Mouse (Mus musculus): ENCODE measurements around the gene Arhgap27. TPM values are rescaled to one million over a fixed set of nuclear protein-coding genes. Genes with fewer than 3 reads are reported as not detected.

Gene Arhgap27
- total RNA-seq, 2 experiments from 2014 or later: 10.8 to 14.0 TPM

DNA sequence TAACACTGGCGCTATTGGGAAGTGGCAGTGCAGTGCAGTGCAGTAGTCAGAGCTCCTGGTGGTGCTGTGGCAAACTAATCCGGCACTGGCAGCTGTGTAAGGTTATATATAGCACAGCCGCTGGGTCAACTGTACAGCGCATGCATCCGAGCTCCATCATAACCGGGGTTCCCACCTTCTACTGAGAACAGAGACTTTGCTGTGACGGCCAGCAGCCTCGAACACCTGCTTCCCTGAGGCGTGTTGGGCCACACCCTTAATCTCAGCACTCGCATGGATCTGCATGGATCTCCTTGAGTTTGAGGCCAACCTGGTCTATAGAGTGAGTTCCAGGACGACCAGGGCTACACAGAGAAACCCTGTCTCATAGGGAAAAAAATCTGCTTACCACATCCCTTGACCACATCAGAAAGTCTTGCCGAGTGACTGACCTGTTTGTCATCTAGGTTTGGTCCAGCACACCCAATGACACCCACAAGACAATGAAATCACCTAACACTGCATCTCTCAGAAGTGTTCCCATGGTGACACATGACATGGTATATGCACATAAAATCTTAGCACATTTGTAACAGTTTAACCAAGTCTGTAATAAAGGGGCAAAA, 12.7 kb downstream of the Arhgap27 start:
- no peak for DNase-seq (ENCODE audit: extremely low spot score in 1 of 2, low spot score in 2 of 2)
- no peak for TF ChIP-seq CTCF (IDR thresholded peaks at IDR 0.05)
- Histone ChIP-seq H3K4me3 (no peak overlapping the region), H3K27ac (no peak overlapping the region)
- intact Hi-C loops (cut with DNase I): no loop called here

DNA sequence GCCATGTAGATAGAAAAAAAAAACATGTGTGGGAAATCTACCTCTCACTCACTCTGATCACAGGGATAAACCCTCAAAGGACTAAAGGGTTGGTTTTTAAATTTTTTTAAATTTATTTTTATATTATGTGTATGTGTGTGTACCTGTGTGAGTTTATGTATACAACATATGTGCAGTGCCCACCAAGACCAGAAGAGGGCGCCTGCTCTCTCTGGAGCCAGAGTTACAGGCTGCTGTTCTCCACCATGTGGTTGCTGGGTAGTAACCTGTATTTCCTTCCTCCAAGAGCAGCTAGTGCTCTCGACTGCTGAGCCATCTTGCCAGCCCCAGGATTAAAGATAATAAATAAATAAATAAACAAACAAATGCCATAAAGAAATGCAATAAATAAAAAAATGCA, 13.8 kb downstream of the Arhgap27 start:
- peak; percentile 22 for TF ChIP-seq CTCF (IDR thresholded peaks at IDR 0.05)
- Histone ChIP-seq H3K4me3 (no peak overlapping the region), H3K27ac (no peak overlapping the region)
- no peak for DNase-seq (ENCODE audit: extremely low spot score in 1 of 2, low spot score in 2 of 2)
- intact Hi-C loops (cut with DNase I): no loop called here

DNA sequence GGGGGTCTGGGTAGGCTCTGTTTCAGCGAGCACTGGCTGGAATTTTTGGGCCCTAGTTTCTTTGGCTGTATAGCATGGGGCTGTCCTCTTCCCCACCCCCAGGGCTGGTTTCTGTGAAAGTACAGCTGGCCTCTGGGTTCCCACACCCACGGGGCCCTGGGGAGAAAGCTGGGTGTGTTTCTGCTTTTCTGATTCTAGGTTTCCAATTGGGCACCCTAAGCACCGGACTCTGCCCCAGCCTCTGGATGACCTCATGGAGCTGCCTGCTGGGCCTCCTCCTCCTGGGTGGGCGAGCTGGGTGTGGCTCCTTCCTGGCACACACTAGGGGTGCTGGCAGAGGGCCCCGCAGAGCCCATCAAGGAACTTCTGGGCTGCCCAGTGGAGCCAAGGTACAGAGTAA, 16.8 kb downstream of the Arhgap27 start:
- no peak overlapping the region for H3K4me3 ChIP-seq
- intact Hi-C loops (cut with DNase I): no loop called here
- H3K27ac ChIP-seq: 0 out of 2 replicates have a peak overlapping the region, but pooled peaks have one; percentile 40
- no peak for DNase-seq (ENCODE audit: extremely low spot score in 1 of 2, low spot score in 2 of 2)
- no peak for TF ChIP-seq CTCF (IDR thresholded peaks at IDR 0.05)

DNA sequence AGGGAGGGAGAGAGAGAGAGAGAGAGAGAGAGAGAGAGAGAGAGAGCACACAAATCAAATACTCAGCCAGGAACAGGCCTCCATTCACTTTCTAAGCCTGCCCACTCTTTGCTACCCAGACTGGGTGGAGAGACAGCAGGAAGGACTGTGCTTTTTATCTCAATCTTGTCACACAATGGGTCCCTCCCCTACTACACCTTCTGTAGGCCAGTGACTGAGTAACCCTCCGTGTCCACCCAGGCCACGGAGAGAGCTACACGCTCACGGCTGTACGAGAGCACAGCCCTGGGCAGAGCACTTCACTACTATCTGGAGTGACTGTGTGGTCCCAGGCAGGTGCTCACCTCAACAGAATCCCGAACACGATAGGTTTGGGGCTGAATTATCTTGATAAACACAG, 17.3 kb downstream of the Arhgap27 start:
- 0 out of 2 replicates have a peak overlapping the region, but pooled peaks have one; percentile 40 for H3K27ac ChIP-seq
- TF ChIP-seq CTCF (IDR thresholded peaks at IDR 0.05): no peak
- no peak for DNase-seq (ENCODE audit: extremely low spot score in 1 of 2, low spot score in 2 of 2)
- intact Hi-C loops (cut with DNase I): no loop called here
- no peak overlapping the region for H3K4me3 ChIP-seq

DNA sequence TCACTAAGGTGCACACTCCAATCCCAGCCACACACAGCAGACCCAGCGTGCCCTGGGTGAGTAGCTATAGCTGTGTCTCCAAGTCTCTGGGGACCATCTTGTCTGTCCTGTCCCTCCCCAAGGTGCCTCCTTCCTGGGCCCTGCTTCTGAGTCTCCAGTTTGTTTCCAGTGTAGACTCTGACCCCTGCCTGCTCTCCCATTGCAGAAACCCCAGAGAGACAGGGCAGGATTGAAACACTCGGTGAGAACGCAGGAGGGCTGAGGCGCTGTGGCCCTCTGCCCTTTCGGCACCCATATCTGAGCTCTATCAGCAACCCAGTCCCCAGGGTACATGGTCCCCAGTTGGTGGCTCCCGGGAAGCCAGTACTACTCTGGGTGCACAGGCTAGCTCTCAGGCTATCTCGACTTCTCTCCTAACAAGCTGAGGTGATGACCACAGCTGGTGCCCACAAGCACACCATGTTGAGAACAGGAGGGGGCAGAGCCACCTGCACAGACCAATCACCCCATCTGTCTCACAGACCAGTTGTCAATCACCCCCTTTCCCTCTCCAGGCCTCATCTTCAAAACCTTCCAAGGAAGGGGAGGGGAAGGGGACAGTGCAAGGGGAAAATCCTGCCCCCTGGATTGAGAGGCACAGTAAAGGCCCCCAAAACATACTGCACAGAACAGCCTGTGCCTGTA, 17.9 kb downstream of the Arhgap27 start:
- no peak for TF ChIP-seq CTCF (IDR thresholded peaks at IDR 0.05)
- peak overlapping the region; percentile 47 for H3K27ac ChIP-seq
- no peak for DNase-seq (ENCODE audit: extremely low spot score in 1 of 2, low spot score in 2 of 2)
- intact Hi-C loops (cut with DNase I): no loop called here
- H3K4me3 ChIP-seq: no peak overlapping the region

DNA sequence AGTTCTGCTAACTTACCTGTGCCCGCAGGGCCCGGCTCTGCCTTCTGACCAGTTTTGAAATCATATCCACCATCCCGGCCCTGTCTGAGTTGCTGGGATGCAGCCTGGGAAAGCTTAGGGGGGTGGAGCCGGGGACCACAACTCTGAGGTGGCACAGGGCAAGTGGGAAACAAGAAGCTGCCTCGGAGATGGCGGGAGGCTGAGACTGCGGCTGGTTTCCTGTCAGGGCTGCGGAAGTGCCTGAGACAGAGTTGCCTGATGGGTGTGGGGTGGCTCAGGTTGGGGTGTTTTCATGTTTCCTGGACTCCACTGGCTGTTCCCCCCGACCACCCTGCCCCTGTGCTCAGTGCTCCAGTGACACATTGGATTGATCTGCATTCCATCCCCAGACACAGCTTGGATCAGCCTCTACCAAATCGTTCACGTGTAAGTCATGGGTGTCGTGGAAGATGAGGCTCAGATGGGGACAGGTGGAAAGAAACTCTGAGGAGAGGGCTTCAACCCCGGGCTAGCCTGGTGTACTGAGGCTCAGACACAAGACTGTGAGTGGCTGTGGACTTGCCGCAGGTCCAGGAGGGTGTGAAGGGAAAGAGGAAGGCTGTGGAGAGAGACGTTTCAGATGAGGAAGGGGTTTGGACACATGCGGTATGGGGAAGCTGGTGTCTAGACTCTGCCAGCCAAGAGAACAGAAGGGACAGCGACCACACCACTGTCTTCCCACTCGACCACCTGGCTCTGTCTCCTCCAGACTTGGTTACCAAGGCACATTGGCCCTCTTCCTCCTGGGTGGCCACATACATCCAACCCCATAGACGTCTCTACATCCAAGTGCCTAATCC, 18.8 kb downstream of the Arhgap27 start:
- H3K4me3 ChIP-seq: no peak overlapping the region
- intact Hi-C loops (cut with DNase I): no loop called here
- peak overlapping the region; percentile 47 for H3K27ac ChIP-seq
- no peak for TF ChIP-seq CTCF (IDR thresholded peaks at IDR 0.05)
- DNase-seq (ENCODE audit: extremely low spot score in 1 of 2, low spot score in 2 of 2): no peak

DNA sequence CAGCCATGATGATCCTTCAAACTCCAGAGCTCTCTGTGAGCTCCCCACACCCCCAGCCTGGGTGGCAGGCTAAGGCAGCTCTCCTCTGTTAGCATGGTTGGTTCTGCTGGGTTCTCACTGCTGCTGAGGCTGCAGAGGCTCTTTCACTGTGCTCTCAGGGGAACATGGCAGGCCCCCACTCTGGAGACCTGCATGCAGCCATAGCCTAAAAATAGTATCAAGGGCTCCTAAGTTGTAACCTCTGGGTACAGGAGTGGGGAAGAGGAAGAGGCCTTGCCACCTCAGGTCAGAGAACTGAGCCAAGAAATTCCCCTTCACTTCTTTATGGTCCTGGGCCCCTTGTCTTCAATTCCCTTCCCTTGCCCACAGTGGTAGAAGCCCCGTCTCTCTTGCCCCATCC, 19.6 kb downstream of the Arhgap27 start:
- no peak for DNase-seq (ENCODE audit: extremely low spot score in 1 of 2, low spot score in 2 of 2)
- intact Hi-C loops (cut with DNase I): no loop called here
- Histone ChIP-seq H3K4me3 (no peak overlapping the region), H3K27ac (no peak overlapping the region; the same call in 1 of the 2 replicates)
- TF ChIP-seq CTCF (IDR thresholded peaks at IDR 0.05): no peak

DNA sequence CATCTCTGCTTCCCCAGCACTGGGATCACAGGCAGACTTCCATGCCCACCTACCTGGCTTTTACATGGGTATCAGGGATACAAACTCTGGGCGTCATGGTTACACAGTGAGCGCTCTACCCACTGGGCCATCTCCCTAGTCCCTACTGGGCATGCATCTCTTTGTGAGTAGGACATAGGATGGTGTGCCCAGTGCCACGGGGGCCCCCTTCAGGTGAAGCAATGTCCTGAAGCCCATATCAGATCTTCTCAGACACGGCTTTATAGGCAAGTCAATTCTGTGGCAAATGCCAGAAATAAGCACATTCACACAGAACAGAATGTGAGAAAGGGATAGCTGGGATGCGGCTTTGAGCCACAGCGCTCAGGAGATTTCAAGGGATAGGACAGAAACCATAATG, 20.4 kb downstream of the Arhgap27 start:
- no peak for TF ChIP-seq CTCF (IDR thresholded peaks at IDR 0.05)
- intact Hi-C loops (cut with DNase I): no loop called here
- no peak for DNase-seq (ENCODE audit: extremely low spot score in 1 of 2, low spot score in 2 of 2)

DNA sequence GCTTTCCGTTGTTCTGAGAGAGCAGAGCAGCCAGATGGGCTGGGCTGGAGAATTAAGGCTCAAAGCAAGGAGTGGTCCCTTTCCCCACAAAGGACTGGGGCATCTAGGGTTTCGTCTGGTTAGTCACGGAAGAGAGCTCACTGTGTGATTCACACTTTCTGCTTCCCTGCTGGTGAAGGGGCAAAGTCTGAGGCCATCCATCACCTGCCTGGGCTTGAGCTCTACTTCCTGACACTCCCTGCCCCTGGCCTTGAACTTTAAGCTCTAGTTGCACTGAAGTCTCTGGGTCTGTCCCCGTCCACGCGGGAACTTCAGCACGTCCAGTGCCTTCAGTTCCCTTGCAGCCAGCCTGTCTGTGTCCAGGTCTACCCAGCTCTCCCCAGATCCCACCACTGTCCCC, 22.8 kb downstream of the Arhgap27 start:
- Histone ChIP-seq H3K27ac (no peak overlapping the region), H3K4me3 (no peak overlapping the region)
- no peak for TF ChIP-seq CTCF (IDR thresholded peaks at IDR 0.05)
- intact Hi-C loops (cut with DNase I): no loop called here
- DNase-seq (ENCODE audit: extremely low spot score in 1 of 2, low spot score in 2 of 2): no peak

More for the DNA sequence above, 20.4 kb downstream of the Arhgap27 start:
- Histone ChIP-seq H3K4me3 (no peak overlapping the region), H3K27ac (no peak overlapping the region)

DNA sequence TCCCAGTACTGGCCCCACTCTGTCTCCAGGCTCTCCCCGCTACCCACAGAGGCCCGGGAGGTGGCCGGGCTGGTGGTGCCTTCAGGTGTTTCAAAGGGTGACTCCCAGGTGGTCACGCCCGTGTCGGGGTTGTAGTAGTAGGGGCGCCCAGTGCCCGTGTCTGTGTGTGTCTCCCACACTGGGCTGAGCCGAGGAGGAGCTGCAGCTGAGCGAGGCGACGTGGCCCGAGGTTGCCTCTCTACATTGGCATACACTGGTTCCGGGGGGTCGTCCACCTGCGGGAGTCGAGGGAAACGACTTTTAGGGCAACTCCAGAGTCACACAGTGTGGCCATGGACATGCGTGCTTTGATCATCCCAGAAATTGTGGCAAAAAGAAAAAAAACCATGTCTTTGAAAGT, 23.4 kb downstream of the Arhgap27 start:
- H3K27ac ChIP-seq: no peak overlapping the region
- intact Hi-C loops (cut with DNase I): no loop called here
- no peak for DNase-seq (ENCODE audit: extremely low spot score in 1 of 2, low spot score in 2 of 2)
- TF ChIP-seq CTCF (IDR thresholded peaks at IDR 0.05): no peak
- no peak overlapping the region for H3K4me3 ChIP-seq

DNA sequence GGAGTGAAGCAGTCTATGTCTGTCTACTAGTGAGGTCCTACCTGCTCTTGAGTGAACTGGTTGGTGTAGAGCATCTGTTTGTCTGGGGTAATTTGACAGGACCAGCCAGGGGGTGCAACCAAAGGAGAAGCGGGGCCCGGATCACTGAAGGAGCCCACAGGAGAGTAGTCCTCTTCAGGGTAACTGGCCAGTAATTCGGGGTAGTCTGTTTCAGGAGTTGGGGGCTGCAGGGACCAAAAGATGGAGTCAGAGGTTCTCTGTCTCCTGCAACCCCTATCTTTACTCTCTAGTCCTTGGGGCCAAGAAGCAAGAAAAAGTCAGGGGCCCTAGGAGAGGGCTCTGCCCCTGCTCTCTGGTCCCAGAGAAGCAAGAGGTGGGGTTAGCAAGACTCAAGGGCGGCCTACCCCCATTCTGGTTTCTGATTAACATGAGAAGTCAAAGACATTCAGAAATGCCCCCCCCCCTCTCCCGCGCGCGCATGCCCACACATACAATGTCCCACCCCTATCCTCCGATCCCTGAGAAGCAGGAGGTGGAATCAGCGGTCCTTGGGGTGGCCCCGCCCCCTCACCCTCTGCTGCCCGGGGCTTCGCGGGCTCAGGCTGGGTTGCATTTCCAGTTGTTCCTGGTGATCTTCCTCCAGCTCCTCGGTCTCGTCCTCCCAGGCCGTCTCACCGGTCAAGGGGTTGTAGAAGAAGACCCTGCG, 23.9 kb downstream of the Arhgap27 start:
- TF ChIP-seq CTCF (IDR thresholded peaks at IDR 0.05): no peak
- no peak for DNase-seq (ENCODE audit: extremely low spot score in 1 of 2, low spot score in 2 of 2)
- no peak overlapping the region for H3K4me3 ChIP-seq
- intact Hi-C loops (cut with DNase I): no loop called here
- H3K27ac ChIP-seq: no peak overlapping the region

DNA sequence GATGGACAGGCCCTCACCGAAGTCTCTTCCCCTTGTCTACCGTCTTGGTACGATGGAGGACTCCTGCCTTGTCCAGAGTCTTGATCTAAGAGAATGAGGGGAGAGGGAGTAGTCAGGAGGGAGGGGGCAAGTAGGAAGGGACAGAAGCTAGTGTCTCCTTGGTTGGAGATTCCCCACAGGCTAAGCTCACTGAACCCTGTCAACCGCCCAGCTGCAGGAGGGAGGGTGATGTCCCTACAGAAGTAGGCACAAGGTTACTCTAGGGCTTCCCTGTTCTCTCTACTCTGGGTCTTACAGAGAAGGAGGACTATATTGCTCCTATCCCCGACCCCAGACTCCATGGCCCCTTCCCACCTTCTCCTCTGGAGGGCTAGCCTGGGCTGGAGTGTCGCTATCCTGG, 24.8 kb downstream of the Arhgap27 start:
- DNase-seq (ENCODE audit: extremely low spot score in 1 of 2, low spot score in 2 of 2): no peak
- Histone ChIP-seq H3K27ac (no peak overlapping the region), H3K4me3 (no peak overlapping the region)
- TF ChIP-seq CTCF (IDR thresholded peaks at IDR 0.05): no peak
- intact Hi-C loops (cut with DNase I): no loop called here

Measured in left cerebral cortex, adult 2 months (tissue).